Mouse (Mus musculus): Measurements from ENCODE around the gene Mpg. TPM values are rescaled to one million over a fixed set of nuclear protein-coding genes. Genes with fewer than 3 reads are reported as not detected.
A peak's percentile ranks its signal among the peaks of the same experiment; 100 is the strongest.

Mpg gene
- polyA plus RNA-seq, 1 experiment from 2014 or later: 19.2 TPM

DNA sequence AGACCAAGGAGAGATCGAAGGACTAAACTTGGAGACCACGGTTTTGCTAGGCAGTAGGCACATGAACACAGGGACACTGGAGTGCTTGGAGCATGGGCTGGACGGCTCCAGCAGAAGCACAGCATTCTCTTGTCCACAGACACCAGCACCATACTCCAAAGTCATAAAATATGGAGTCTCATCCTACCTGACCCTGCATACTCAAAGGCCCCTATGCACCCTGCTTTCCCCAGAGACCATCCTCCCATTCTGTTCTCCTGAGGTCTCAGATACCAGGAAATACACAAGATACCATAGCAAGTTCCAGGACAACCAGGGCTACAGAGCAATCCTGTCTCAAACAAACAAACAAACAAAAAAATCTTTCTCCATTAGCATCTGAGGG is 11.1 kb downstream of the Mpg start:
- Histone ChIP-seq H3K9ac (ENCODE audit: low read depth, low read length) (no peak overlapping the region), H3K4me1 (replicated peaks; ENCODE audit: control insufficient read depth, insufficient read depth, low read length) (0 out of 2 replicates have a peak, but pooled peaks cover 2% of the 10 kb centered on the region), H3K27me3 (replicated peaks; ENCODE audit: control insufficient read depth, insufficient read depth, low read length) (no peaks in the 10 kb centered on the region), H3K27ac (ENCODE audit: low read depth, low read length) (no peak overlapping the region), H3K4me2 (replicated peaks; ENCODE audit: low read depth) (no peak overlapping the region), H3K4me3 (ENCODE audit: low read depth, low read length) (no peak overlapping the region), H3K9me3 (ENCODE audit: control insufficient read depth) (no peaks in the 10 kb centered on the region), H3K36me3 (ENCODE audit: control insufficient read depth, insufficient read depth) (peaks cover 42% of the 10 kb centered on the region)
- no peak for TF ChIP-seq CTCF (IDR thresholded peaks at IDR 0.05; ENCODE audit: low read depth)
- ATAC-seq: no peak
- 87% methylated on average over 3 of the region's 3 CpGs for WGBS

DNA sequence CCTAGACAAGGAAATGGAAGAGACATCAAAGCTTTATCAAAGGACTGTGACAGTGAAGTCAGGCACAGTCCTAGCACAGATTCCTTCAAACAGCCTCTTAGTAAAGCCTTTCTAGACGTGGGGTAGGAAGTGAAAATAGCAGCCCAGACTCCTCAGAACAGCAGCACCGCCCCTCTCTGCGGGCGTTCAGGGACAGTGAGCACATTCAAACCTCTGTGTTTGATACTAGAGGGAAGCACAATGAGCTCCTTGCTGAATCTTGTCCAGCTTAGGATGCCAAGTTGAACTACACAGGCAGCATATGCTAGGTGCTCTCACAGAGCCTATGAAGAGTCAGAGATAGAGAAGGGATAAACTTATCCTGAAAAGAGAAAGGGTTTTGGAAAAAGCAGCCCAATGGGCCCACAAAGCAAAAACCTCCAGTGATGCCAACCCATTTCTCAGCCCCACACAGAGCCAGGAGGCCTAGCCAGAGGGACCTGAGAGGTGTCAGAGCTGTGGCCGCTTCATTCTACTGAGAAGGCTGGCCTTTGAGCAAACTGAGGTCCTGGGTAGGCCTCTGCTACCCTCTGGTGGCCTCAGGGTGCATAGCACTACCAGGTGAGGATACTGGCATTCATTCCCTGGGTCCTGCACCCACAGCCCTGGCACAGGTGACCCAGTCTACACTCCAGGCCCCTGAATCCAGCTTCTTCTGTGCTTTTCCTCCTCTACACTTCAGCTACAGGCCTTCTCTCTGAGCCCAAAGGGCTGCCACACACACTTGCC is 12.0 kb downstream of the Mpg start:
- Histone ChIP-seq H3K27ac (ENCODE audit: low read depth, low read length) (no peak overlapping the region), H3K4me3 (ENCODE audit: low read depth, low read length) (no peak overlapping the region), H3K4me1 (replicated peaks; ENCODE audit: control insufficient read depth, insufficient read depth, low read length) (peaks cover 2% of the 10 kb centered on the region; the same call in 1 of the 2 replicates), H3K27me3 (replicated peaks; ENCODE audit: control insufficient read depth, insufficient read depth, low read length) (no peaks in the 10 kb centered on the region), H3K4me2 (replicated peaks; ENCODE audit: low read depth) (no peak overlapping the region), H3K9ac (ENCODE audit: low read depth, low read length) (no peak overlapping the region), H3K9me3 (ENCODE audit: control insufficient read depth) (no peaks in the 10 kb centered on the region), H3K36me3 (ENCODE audit: control insufficient read depth, insufficient read depth) (peaks cover 48% of the 10 kb centered on the region)
- TF ChIP-seq CTCF (IDR thresholded peaks at IDR 0.05; ENCODE audit: low read depth): peak; percentile 99
- WGBS: 62% methylated on average over 5 of the region's 5 CpGs
- ATAC-seq: peak; percentile 46; the same call in 1 of the 2 replicates

DNA sequence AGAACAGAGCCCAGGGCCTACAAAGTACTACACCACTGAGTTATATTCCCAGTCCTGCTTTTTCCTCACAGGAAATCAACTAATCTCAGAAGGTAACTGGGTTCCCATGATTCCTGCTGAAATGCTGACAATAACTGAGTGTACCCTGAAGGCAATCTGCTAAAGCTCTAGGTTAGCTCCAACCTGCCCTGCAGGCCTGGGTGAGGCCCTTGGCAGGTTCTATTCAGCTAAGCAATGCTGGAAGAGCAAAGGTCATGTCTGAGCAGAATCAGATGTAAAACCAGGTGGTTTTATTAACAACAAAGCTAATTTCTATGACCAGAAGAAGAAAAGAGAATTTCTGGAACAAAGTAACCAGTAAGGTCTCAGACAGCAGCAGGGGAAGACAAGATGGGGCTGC is 15.1 kb downstream of the Mpg start:
- peak overlapping the region; percentile 87 for H3K27ac ChIP-seq (ENCODE audit: low read depth, low read length)
- peak; percentile 84 for ATAC-seq

DNA sequence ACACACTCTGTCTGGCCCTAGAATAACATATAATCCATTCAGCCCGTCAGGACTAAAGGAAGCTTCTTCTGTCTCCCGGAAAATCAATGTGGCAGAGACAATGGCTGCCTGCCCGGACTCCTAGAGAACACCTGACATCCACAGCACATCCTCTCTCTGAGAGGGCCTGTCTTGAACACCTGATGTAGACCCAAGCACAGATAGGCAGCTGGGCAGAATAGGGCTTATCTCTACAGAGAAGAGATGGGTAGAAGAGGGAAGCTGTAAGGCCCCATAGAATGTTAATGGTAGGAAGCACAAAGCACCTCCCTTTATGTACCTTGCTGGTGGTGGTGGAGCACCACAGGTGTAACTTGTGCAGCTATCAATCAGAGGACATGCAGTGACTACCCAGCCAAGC is 15.9 kb downstream of the Mpg start:
- ATAC-seq: no peak
- 75% methylated on average over 3 of the region's 3 CpGs for WGBS
- no peaks in the 10 kb centered on the region for H3K27me3 ChIP-seq (replicated peaks; ENCODE audit: control insufficient read depth, insufficient read depth, low read length)
- H3K9me3 ChIP-seq (ENCODE audit: control insufficient read depth): no peaks in the 10 kb centered on the region
- TF ChIP-seq CTCF (IDR thresholded peaks at IDR 0.05; ENCODE audit: low read depth): no peak
- peaks cover 2% of the 10 kb centered on the region; the same call in 1 of the 2 replicates for H3K4me1 ChIP-seq (replicated peaks; ENCODE audit: control insufficient read depth, insufficient read depth, low read length)
- H3K36me3 ChIP-seq (ENCODE audit: control insufficient read depth, insufficient read depth): peaks cover 46% of the 10 kb centered on the region
- peak overlapping the region; percentile 87 for H3K27ac ChIP-seq (ENCODE audit: low read depth, low read length)
- no peak overlapping the region for H3K4me3 ChIP-seq (ENCODE audit: low read depth, low read length)
- H3K4me2 ChIP-seq (replicated peaks; ENCODE audit: low read depth): no peak overlapping the region
- no peak overlapping the region for H3K9ac ChIP-seq (ENCODE audit: low read depth, low read length)

More for the DNA sequence above, 15.1 kb downstream of the Mpg start:
- Histone ChIP-seq H3K9ac (ENCODE audit: low read depth, low read length) (peak overlapping the region; percentile 22; the same call in 1 of the 2 replicates), H3K4me2 (replicated peaks; ENCODE audit: low read depth) (no peak overlapping the region), H3K36me3 (ENCODE audit: control insufficient read depth, insufficient read depth) (peaks cover 39% of the 10 kb centered on the region), H3K4me3 (ENCODE audit: low read depth, low read length) (no peak overlapping the region), H3K4me1 (replicated peaks; ENCODE audit: control insufficient read depth, insufficient read depth, low read length) (peaks cover 2% of the 10 kb centered on the region; the same call in 1 of the 2 replicates), H3K27me3 (replicated peaks; ENCODE audit: control insufficient read depth, insufficient read depth, low read length) (no peaks in the 10 kb centered on the region), H3K9me3 (ENCODE audit: control insufficient read depth) (no peaks in the 10 kb centered on the region)
- no peak for TF ChIP-seq CTCF (IDR thresholded peaks at IDR 0.05; ENCODE audit: low read depth)

DNA sequence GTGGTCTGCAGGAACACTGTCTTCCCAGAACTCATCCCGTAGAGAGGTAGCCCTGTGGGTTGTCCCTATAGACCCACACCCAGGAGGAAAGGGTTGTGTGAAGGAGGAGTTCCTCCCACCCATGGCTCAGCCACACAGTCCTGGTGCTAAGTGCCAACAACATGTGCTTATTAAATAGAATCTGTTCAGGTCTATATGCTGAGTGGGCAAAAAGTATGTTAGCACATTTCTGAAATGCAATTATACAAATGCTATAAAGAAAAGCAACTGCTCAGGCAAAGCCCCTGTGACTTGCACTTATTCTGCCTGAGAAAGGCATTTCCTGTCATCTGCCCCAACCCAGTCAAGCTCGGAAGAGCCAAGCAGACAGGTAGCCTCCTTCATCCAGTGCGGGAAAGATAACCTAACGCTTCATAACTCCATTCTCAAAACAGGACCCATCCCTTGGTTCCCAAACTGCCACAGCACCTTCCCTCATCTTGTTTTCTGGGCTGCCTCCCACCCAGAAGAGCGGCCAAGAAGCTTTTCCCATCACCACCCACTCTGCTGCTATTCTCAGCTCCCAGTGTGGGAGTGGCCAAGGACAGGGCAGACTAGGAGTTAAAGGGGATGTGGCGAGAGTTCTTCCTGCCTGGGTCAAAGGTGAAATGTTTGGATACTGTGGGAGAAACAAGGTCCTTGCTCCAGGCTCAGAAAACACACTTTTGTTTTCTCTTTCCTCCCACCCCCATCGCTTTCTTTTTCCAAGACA is 17.1 kb downstream of the Mpg start:
- Histone ChIP-seq H3K4me2 (replicated peaks; ENCODE audit: low read depth) (no peak overlapping the region), H3K27ac (ENCODE audit: low read depth, low read length) (no peak overlapping the region; the same call in 1 of the 2 replicates)

DNA sequence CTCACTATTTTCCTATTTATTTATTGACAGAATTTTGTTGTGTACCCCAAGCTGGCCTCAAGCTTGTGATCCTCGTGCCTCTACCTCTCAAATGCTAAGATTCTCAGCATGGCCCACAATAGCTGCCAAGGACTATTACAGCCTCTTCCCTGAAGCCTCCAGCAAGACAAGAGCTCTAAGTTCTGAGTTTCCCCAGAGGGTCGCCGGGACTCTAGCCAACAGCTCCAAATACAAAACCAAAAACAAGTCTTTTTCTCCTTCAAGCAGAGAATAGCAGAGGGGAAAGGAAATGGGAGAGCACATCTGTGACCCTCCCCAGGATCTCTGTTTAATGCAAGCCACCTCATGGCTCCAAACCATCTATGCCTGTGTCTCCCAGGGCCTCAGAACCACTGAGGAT is 17.8 kb downstream of the Mpg start:
- no peak overlapping the region for H3K4me3 ChIP-seq (ENCODE audit: low read depth, low read length)
- WGBS: 71% methylated on average over 3 of the region's 3 CpGs
- H3K27me3 ChIP-seq (replicated peaks; ENCODE audit: control insufficient read depth, insufficient read depth, low read length): no peaks in the 10 kb centered on the region
- H3K9me3 ChIP-seq (ENCODE audit: control insufficient read depth): no peaks in the 10 kb centered on the region
- ATAC-seq: no peak
- peaks cover 57% of the 10 kb centered on the region for H3K36me3 ChIP-seq (ENCODE audit: control insufficient read depth, insufficient read depth)
- no peak overlapping the region; the same call in 1 of the 2 replicates for H3K27ac ChIP-seq (ENCODE audit: low read depth, low read length)
- no peak for TF ChIP-seq CTCF (IDR thresholded peaks at IDR 0.05; ENCODE audit: low read depth)
- H3K4me1 ChIP-seq (replicated peaks; ENCODE audit: control insufficient read depth, insufficient read depth, low read length): peaks cover 2% of the 10 kb centered on the region; the same call in 1 of the 2 replicates
- no peak overlapping the region for H3K9ac ChIP-seq (ENCODE audit: low read depth, low read length)
- H3K4me2 ChIP-seq (replicated peaks; ENCODE audit: low read depth): no peak overlapping the region

More for the DNA sequence above, 17.1 kb downstream of the Mpg start:
- Histone ChIP-seq H3K36me3 (ENCODE audit: control insufficient read depth, insufficient read depth) (peaks cover 58% of the 10 kb centered on the region), H3K27me3 (replicated peaks; ENCODE audit: control insufficient read depth, insufficient read depth, low read length) (no peaks in the 10 kb centered on the region), H3K9me3 (ENCODE audit: control insufficient read depth) (no peaks in the 10 kb centered on the region), H3K9ac (ENCODE audit: low read depth, low read length) (no peak overlapping the region), H3K4me3 (ENCODE audit: low read depth, low read length) (no peak overlapping the region), H3K4me1 (replicated peaks; ENCODE audit: control insufficient read depth, insufficient read depth, low read length) (peaks cover 2% of the 10 kb centered on the region; the same call in 1 of the 2 replicates)
- TF ChIP-seq CTCF (IDR thresholded peaks at IDR 0.05; ENCODE audit: low read depth): no peak
- no peak for ATAC-seq
- 65% methylated on average over 7 of the region's 7 CpGs for WGBS

All from intestine, postnatal 0 days (tissue).